Mouse (Mus musculus) thymus, postnatal 10 days (tissue): ENCODE results near the gene Pitpnm3.

Experiments used
- DNase-seq, 2 experiments: peaks; one replicate each; pipeline ENCODE4 v3.0.0; 2021; ENCODE audit warnings: low spot score in 2 of 2

The Pitpnm3 gene

DNA sequence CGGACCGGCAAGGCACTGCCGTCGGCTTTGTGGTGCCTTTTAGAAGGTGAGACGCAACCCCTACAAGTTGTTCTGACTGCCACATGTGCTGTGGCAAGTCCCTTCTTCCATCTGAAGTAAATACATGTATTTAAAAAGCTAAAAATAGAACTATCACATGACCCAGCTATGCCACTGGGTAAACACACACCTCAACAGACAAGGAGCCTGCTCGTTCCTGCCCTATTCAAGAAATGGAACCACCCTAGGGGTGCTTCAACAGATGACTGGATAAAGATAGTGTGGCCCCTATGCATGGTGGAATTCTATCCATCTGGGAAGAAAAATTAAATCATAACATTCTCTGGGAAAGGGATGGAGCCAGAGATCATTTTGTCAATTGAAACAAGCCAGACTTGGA is 112.8 kb downstream of the Pitpnm3 start:
- DNase-seq = no peak

DNA sequence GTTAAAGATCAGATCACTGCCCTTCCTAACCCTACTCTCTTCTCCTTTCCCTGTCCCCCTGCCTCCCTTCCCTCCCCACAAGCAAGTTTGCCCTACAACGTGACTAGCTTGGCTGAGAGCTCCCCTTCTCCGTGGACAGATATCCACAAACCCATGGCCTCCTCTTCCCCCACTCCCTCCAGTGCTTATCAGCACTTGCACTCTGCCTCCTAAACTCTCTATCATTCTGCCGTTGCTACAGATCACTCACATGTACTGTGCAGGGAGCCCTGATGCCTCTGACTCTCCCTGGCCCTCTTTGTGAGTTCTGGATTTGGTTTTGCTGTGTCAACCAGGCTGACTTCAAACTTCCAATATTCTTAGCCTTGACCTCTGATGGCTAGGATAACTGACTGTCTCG is 114.6 kb downstream of the Pitpnm3 start:
- DNase-seq = no peak

DNA sequence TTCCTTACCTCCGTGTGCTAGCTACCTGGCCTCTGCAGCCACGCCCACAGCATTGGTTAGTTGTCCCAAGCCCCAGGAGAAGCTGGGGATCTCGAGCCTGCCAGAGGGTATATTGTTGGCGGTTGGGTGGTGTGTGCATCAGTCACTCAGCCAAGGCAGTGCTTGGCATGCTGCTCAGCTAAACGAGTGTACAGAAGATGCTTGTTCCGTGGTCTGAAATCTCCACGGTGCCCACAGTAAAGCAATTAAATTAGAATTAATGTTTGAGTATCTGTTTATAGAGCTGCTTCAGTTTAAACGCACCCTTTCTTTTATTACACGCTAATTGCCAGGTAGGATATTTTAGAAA is 118.4 kb downstream of the Pitpnm3 start:
- DNase-seq = no peak

DNA sequence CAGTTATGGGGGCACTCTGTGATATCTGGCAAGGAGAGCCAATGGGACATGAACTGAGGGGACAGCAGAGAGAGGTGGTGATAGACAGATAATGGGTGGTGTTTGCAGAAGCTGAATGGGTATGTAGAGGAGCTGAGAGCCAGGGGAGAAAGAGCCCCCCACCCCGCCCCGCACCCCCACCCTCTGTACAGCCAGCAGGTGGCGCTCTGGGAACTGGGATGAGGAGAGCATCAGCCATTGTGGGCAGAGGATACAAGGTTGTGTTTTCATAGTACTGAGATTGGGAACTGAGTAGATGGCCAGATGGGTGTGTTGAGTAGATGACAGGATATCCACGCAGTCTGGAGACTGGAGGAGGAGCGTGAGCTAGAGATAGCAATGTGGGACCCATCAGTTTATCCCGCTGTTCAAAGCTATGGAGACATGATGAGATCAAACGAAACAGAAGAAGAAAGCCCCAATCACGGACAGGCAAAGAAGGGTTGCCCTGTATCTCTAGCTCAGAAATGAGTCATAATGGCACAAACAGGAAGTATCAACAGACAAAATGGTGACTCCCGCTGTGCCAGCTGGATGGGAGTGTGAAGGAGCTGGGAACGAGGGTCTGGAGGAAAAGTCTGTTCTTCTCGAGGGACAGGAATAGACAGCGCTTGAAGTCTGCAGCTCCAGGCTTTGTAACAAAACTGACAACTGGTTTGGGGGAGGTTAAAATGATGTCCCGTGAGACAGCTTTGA is 118.9 kb downstream of the Pitpnm3 start:
- DNase-seq = no peak

- no peak for DNase-seq
These were observed 120.9 kb downstream of the Pitpnm3 start for GRCm38 (mm10) chr11:72014674-72015073.

DNA sequence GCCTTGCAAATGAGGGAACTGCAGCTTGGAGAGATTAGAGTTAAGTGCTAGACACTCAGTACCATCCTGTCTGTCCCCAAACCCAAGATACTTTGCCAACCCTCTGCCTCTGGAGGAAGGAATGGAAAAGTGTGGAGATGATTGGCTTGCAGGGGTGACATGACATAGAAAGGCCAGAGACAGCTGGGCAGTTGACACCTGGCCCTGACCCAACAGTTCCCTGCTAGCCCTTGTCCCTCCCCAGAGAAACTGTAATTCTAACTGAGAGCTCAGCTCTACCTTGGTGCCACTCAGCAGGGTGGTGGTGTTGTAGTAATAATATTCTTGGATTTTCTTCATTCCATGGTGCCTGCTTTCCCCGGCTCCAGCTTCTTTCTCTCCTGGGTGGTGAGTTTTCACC is 123.6 kb downstream of the Pitpnm3 start:
- no peak for DNase-seq

DNA sequence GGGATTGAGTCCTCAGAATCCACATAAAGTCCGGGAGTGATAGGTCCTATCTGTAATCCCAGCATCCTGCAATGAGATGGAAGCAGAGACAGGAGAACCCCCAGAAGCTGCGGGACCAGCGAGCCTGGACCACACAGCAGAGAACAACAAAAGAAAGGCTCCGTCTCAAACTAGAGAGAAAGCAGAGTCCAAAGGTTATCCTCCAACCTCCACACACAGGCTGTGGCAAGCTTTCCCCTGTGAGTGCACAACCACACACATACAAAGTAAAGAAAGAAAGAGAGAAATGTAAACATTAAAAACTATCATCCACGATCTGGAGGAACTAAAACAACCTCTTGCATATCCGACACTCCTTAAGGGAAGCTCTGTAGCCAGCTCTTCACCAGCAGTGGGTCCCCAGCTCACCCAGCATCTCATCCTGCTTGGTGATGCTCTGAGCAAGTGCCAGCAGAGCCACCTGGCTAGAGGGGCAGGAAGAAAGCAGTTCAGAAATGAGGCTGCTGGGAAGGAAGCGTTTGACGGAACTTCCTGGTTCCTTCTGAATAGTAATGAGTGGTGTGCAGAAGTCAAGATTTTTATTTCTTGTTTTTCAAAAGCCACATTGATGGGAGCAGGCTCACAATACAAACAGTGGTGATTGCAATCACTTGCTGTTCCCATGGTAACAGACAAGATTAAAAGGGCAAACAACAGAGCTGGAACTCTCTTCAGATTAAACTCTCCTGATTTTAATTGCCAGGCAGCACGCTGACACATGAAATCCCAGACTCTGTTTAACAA is 124.4 kb downstream of the Pitpnm3 start:
- no peak for DNase-seq

GRCm38 (mm10) chr11:72010367-72010766 is 125.2 kb downstream of the Pitpnm3 start:
- DNase-seq = no peak

GRCm38 (mm10) chr11:72005547-72005946 is 130.0 kb downstream of the Pitpnm3 start:
- no peak for DNase-seq

DNA sequence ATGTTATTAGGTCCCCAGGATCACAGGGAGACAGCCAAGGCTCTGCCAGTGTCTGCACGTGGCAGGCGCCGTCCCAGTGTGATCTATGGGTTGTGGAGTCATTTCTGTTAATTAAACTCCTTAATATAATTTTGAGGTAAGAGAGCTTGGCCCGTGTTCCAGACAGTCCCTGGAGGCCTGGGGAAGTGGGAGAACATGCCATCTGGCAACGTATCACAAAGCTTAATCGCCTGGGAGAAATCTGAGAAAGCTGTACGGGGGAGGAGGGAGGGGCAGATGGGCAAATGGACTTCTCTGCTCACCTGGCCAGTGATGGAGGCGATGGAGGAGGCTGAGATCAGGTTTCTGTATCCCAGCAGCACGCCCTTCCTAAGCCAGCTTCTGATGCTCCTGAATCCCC is 132.4 kb downstream of the Pitpnm3 start:
- no peak for DNase-seq

DNA sequence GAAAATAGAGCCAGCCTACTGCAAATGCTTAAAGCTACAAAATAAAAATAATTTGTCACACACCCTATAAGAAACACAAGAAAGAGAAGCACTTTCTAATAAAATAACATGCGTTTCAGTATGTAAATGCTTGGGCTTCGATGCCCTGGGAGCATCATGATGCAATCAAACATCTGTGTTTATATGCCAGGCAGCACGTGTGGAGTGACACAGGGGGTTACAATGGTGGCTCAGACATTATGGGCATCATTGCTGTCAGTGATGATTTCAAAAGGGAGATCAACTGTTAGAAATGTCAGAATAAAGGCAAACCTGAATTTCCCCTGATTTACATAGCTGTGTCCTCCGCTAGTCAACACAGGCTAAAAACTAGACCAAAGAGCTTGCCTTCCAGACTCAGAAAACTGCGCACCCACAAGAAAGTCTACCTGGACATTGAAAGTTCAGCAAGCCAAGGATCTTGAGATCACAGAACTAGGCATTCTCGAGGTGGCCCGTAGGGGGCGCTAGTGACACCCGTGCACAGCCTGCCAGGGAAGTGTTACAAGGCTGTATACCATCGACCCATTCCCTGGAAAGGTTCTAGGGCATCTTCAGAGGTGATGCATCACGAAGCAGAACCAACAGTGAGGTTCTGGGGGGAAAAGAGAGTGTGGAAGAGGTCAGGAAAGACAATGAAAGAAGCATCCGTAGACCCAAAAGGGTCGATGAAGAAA is 133.3 kb downstream of the Pitpnm3 start:
- peak in 1 of 2 experiments; percentile 43 for DNase-seq

DNA sequence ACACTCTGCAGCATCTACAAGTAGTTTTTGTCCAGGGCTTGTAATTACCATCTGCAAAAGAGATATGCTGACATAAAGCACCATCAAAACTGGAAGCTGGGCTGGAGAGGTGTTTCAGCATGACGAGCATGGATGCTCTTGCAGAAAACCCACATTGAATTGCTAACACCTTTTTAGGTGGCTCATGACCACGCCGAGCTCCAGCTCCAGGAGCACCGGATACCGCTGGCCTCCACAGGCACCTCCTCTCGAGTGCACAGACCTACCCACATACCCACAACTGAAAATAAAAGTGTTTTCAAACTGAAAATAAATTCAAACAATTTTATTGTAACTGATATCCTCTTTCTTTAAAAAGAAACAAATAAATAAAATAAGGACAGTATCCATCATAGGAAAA is 135.4 kb downstream of the Pitpnm3 start:
- no peak for DNase-seq
